Mouse (Mus musculus) kidney, postnatal 10 days (tissue): Measurements from ENCODE around the gene Hcls1.

Experiments used
- DNase-seq: peaks from one replicate; pipeline ENCODE4 v3.0.0; 2021; ENCODE audit warnings: mixed read lengths

The Hcls1 gene

DNA sequence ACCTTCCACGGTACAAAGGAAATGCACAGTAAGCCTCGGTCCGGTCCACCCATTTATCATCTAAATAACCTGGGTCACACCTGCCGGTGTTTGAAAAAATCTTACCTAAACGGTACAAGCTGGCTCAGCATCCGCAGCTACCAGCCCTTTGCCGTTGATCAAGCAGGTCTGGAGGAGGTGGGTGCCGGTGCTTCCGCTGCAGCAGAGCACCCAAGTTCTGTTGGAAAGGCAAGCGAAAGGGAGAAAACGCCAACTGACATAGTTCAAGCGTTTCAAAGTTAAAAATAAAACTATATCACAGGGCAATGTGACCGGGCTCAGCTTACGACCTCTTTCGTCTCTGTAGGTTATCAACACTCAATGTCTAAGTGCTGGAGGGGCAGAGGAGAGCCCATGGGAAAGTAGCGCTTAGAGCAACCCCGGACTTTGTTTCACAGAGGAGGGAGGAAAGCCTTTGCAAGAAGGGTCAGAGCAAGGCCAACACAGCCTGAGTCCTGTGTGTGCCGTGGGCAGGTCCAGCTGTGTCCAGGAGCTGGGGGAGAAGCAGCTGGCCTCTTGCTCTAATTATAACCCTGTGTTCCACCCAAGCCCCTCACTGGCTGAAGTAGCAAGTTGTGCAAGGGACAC, 55.3 kb downstream of the Hcls1 start, which contains the start of gene Fbxo40:
Gene Fbxo40, minus strand, starts transcription at position 469 of the 627 bp plus-strand sequence.
- peak; percentile 24 for DNase-seq

DNA sequence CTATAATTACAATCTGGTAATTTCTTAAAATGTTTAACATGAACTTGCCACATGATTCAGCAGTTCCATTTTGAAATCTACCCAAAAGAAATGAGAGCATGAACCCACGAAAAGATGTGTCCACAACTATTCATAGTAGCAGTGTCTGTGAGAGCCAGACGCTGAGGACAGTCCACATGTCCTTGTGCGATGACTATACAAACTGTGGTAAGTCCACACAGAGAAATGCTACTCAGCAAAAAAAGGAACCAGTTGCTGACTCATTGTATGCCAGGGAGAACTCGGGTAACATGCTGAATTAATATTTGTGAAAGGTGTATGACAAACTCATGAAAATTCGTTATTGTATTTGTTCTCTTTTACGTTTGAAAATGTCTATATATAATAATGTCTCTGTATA, 62.9 kb downstream of the Hcls1 start:
- DNase-seq, result no peak

DNA sequence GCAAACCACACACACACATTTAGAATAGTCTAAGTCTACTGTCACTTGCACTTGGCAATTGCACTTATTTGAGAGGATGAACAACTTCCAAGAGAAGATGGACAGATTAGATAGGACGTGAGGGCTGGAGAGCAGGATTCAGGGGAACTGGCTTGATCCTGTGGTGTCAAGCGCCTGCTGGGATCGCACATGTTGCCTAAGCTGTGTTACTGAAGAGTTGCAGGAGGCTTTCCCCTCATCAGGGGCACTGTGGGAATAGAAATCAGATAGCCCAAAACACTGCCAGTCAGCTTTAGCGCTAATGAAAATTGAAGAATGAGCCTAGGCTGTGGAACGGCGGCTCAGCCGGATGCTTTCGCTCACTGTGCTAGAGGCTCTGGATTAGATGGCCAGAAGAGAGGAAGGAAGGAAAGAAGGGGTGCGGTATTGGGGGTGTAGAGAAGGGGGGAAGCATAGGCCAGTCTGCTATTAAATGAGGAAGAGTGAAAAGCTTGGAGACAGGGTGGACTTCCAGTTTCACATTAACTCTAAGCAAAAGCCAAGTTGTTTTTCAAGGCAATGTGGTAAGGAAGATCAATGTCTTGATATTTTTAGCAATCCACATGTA, 64.7 kb downstream of the Hcls1 start:
- no peak for DNase-seq

DNA sequence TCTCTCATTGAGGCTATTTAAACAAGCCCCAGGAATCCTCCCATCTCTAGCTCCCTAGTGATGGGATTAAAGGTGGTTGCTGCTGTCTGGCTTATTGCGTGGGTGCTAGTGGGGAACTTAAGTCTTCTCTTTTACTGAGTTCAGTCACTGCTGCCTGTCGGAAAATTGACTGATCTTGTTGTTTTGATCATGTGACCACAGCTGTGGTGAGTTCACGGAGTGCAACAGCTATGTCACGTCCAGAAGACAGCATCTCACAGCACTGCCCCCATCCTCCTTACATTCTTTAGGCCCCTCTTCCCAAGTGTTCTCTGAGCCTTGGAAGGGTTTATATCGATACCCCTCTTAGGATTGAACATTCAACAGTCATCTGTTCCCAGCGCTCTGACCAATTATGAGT, 74.5 kb downstream of the Hcls1 start:
- no peak for DNase-seq

DNA sequence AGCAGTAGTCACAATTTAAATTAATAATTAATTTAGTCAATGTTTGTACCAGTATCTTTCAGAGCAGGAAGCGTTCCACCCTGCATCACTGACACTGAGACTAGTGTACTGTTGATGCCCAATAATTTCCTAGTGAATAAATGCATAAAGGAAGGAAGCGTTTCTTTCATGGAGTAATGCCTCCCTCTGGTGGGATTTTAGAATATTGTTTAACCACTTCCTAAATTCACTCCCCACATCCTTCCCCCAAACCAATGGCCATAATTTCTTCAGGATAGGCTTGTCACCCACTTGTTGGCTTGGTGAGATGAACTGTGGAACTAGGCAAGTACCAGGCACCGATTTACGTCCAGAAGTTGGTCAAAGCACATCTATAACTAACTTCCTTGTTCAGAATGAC, 75.6 kb downstream of the Hcls1 start:
- peak; percentile 8 for DNase-seq

DNA sequence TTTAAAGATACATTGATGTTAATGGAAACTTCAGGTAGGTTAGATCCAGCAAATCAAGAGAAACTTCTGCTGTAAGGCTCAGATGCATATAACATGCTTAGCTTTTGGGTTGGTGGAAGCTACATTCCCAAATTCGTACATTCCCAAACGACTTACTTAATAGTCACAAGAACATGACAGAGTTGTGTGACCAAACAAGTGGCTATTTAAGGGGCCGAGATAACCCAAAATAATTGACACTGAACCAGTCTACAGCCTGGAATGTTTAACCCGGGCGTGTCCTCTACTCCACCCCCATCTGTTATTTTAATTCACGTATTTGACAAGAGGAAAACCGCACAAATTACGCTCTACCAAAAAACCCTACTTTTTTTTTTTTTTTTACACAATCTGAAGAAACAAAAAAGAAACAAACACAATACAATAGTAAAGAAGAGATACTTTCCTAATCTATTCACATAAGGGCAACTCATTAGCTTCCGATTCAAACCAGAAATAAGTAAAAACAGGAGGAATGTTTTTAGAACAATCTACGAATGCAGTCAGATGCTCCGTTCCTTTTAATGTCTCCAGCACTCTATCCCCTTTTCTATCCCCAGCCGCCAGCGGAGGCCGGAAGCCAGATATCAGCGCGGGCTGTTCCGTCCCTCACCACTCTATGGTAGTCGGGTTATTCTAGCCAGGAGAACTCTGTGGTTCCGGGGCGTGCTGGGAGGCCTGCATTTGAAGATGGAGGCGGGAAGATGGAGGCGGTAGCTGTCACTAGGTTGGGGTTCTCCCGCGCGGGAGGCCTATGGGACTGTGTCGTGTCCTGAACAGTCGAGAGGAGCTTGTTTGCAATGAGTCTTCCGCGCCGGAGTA, 76.5 kb downstream of the Hcls1 start, which contains the start of gene Polq:
Gene Polq, plus strand, starts transcription at position 726 of the 861 bp plus-strand sequence.
- peak; percentile 95 for DNase-seq

DNA sequence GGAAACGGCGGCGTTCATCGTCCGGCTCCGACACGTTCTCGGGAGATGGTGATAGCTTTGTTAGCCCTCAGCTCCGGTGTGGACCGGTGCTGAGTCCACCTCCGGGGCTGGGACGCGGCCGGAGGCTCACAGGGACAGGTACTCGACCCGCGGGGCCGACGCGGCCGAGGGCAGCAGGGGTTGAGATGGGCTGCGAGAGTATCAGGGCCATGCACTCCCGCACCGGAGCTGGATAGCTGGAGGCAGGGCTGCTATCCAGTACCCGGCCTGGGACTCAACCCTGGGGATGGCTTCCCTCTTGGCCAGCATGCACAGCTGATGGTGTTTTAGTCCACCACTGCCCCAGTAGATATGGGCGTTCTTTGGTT, 77.1 kb downstream of the Hcls1 start:
- DNase-seq, result no peak

DNA sequence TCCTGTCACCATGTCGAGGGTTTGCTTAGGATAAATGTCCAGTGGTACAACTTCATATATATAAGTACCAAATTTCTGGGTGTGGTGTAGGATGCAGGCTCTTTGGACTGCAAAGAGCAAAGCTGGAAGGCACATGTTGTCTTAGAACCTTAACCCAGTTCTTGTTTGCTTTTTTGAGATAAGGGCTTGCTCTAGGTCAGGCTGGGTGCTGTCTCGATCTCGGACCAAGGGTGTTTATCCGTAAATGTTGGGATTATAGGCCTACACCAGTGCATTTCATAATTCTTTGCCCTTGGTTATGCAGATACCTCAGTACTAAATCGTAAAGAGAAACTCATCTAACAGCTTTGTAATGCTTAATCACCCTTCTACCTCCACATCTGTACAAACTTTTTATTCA, 77.6 kb downstream of the Hcls1 start:
- DNase-seq, result no peak
